Mouse (Mus musculus): ENCODE data around the gene Pnkd.
"Not testable (repeated sequence)": the region's sequence is repeated elsewhere in the genome, so short reads cannot be mapped to it uniquely, and the experiment has no call there.

The Pnkd gene

GRCm38 (mm10) chr1:74297269-74297668, 12.5 kb downstream of the Pnkd start:
- DNase-seq (ENCODE audit: low spot score): no peak

- no peak for DNase-seq (ENCODE audit: low spot score)
Observed at GRCm38 (mm10) chr1:74298157-74298750, 13.5 kb downstream of the Pnkd start.

GRCm38 (mm10) chr1:74298996-74299395, 14.3 kb downstream of the Pnkd start:
- no peak for DNase-seq (ENCODE audit: low spot score)

GRCm38 (mm10) chr1:74300347-74301110, 15.8 kb downstream of the Pnkd start:
- DNase-seq (ENCODE audit: low spot score): no peak

GRCm38 (mm10) chr1:74302229-74302628, 17.5 kb downstream of the Pnkd start:
- no peak for DNase-seq (ENCODE audit: low spot score)

- no peak for DNase-seq (ENCODE audit: low spot score)
Observed at GRCm38 (mm10) chr1:74302835-74303234, 18.1 kb downstream of the Pnkd start.

GRCm38 (mm10) chr1:74303509-74304338, 19.0 kb downstream of the Pnkd start:
- DNase-seq (ENCODE audit: low spot score): peak; percentile 73

GRCm38 (mm10) chr1:74304339-74304790, 19.6 kb downstream of the Pnkd start:
- DNase-seq (ENCODE audit: low spot score): no peak

- no peak for DNase-seq (ENCODE audit: low spot score)
Observed at GRCm38 (mm10) chr1:74304946-74305345, 20.2 kb downstream of the Pnkd start.

- DNase-seq (ENCODE audit: low spot score): no peak
Observed at GRCm38 (mm10) chr1:74305522-74305921, 20.8 kb downstream of the Pnkd start, which contains the start of gene Tmbim1. Gene Tmbim1 (minus strand): TSS chr1:74305622.

- no peak for DNase-seq (ENCODE audit: low spot score)
Observed at GRCm38 (mm10) chr1:74307146-74307545, 22.4 kb downstream of the Pnkd start.

- no peak for DNase-seq (ENCODE audit: low spot score)
Observed at GRCm38 (mm10) chr1:74308001-74308964, 23.6 kb downstream of the Pnkd start.

GRCm38 (mm10) chr1:74309767-74310166, 25.0 kb downstream of the Pnkd start:
- DNase-seq (ENCODE audit: low spot score): no peak

GRCm38 (mm10) chr1:74313049-74313692, 28.4 kb downstream of the Pnkd start:
- DNase-seq (ENCODE audit: low spot score): no peak

GRCm38 (mm10) chr1:74314796-74315195, 30.1 kb downstream of the Pnkd start:
- DNase-seq (ENCODE audit: low spot score): no peak

GRCm38 (mm10) chr1:74316114-74316827, 31.5 kb downstream of the Pnkd start:
- no peak for DNase-seq (ENCODE audit: low spot score)

GRCm38 (mm10) chr1:74318711-74319110, 34.0 kb downstream of the Pnkd start:
- no peak for DNase-seq (ENCODE audit: low spot score)

- no peak for DNase-seq (ENCODE audit: low spot score)
Observed at GRCm38 (mm10) chr1:74321396-74321795, 36.7 kb downstream of the Pnkd start.

- DNase-seq (ENCODE audit: low spot score): not testable (repeated sequence)
Observed at GRCm38 (mm10) chr1:74326916-74327315, 42.2 kb downstream of the Pnkd start.

GRCm38 (mm10) chr1:74329899-74330431, 45.2 kb downstream of the Pnkd start:
- no peak for DNase-seq (ENCODE audit: low spot score)

Data from ovary, postnatal 14 days (tissue).